8 mouse cellular contexts compared by ENCODE assay signal in the genomic region with DNA sequence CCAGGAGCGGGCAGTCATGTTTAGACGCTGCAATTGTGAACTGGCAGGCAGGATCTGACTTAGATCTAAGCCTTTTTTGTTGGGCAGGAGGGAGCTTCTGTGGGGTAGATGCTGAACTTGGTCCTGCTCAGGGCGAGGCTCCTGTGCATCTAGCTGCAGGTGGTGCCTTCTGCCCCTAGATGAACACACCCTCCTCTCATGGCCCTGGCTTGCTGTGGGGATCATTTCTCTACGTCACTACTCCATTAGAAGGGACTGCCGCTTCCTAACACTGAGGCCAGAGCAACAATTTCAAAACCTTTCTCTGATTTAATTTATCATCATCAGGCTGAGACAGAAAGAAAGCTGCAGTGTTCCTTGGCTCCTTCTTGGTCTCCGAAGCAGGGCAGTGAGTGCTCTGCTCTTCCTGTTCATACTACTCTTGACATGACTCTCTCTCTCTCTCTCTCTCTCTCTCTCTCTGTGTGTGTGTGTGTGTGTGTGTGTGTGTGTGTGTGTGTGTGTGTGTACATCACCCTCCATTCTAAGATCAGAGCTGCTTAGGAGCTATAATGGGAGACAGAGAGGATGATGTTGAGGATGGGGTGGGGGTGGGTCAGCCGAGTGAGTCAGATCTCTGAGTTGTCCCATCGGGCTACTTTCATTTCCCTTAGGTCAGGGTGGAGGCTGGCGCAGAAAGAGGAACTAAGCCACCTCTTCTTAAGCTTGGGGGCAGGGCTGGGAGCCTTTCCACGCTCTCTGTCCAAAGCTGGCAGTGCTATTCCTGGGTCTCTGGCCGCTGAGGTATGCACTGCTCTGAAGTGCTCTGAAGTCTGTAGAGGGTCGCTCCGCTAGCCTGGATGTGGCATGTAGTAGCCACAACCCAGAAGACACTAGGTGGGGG. TPM values are rescaled to one million over a fixed set of nuclear protein-coding genes. Genes with fewer than 3 reads are reported as not detected.
A peak's percentile ranks its signal among the peaks of the same experiment; 100 is the strongest.
DNase-seq lines count a peak whose midpoint lies in the region; ATAC-seq and TF ChIP-seq lines count a peak whose summit lies in the region.

No protein-coding gene starts in this region.

- no peak for TF ChIP-seq CTCF in gastrocnemius, adult 2 months (IDR thresholded peaks at IDR 0.05)

- H3K4me3 ChIP-seq in gastrocnemius, adult 2 months, result peak overlapping the region; percentile 86
- peak overlapping the region; percentile 91 for H3K4me3 ChIP-seq in megakaryocyte, embryonic 14.5 days (replicated peaks)

- H3K9me3 ChIP-seq in megakaryocyte, embryonic 14.5 days, result no peaks in the 10 kb centered on the region

- H3K27me3 ChIP-seq in megakaryocyte, embryonic 14.5 days (replicated peaks), result peaks cover 63% of the 10 kb centered on the region

- peak; percentile 83 to 86 for ATAC-seq in hematopoietic stem cell, adult 5-6 weeks (replicated peaks in 1 of 2; ENCODE audit: insufficient read depth in 1 of 2, low FRiP score in 2 of 2, low TSS enrichment in 1 of 2, low read depth in 1 of 2, poor library complexity in 2 of 2, severe bottlenecking in 2 of 2)

- intact Hi-C loops in gastrocnemius, adult 2 months (cut with DNase I), result no loop called here

- H3K36me3 ChIP-seq in megakaryocyte, embryonic 14.5 days (replicated peaks; ENCODE audit: low read length), result peaks cover 2% of the 10 kb centered on the region

- peak; percentile 54 for DNase-seq in gastrocnemius, adult 2 months
- no peak for DNase-seq in gastrocnemius, adult 8-10 months (ENCODE audit: low spot score in 2 of 2)
- peak; percentile 45 for DNase-seq in ES-CJ7 (ENCODE audit: low read depth, low spot score)
- DNase-seq in ovary, postnatal 36 days (ENCODE audit: low spot score), result no peak
- no peak for DNase-seq in cerebellum, postnatal 4 days (ENCODE audit: low spot score in 2 of 2)
- no peak for DNase-seq in cerebellum, postnatal 36 days

- H3K4me1 ChIP-seq in megakaryocyte, embryonic 14.5 days, result peaks cover 53% of the 10 kb centered on the region

- H3K27ac ChIP-seq in gastrocnemius, adult 2 months, result peak overlapping the region; percentile 46; the same call in 1 of the 2 replicates

RNA-seq across cellular contexts. Expression of a gene that starts 2.4 kb away (rescaled TPM):
- total RNA-seq in gastrocnemius, adult 2 months (2021), result 1 to 10 TPM; 1.1 to 3.8 TPM
- 1 to 10 TPM; 1.0 to 3.1 (median 1.7) TPM for total RNA-seq in gastrocnemius, adult 8-10 months (2022)
- 19.3 and 23.7 TPM in 2 replicates for total RNA-seq in hematopoietic stem cell, adult 5-6 weeks (2017)
- polyA plus RNA-seq in megakaryocyte, embryonic 14.5 days (2012; ENCODE audit: insufficient read depth, low replicate concordance), result 7.5 and 22.4 TPM in 2 replicates

RNA-seq across cellular contexts. Expression of a gene that starts 21.1 kb away (rescaled TPM):
- total RNA-seq in gastrocnemius, adult 2 months (2021), result 1 to 10 TPM; 3.8 to 4.0 TPM
- total RNA-seq in gastrocnemius, adult 8-10 months (2022), result 1 to 10 TPM; 2.2 to 6.0 (median 4.4) TPM
- total RNA-seq in hematopoietic stem cell, adult 5-6 weeks (2017), result not detected in 2 replicates
- polyA plus RNA-seq in megakaryocyte, embryonic 14.5 days (2012; ENCODE audit: insufficient read depth, low replicate concordance), result 0.35 TPM in 1 of 2 replicates, not detected in the other

RNA-seq across cellular contexts. Expression of a gene that starts 57.6 kb away (rescaled TPM):
- not detected for total RNA-seq in gastrocnemius, adult 2 months (2021)
- not detected for total RNA-seq in gastrocnemius, adult 8-10 months (2022)
- 3.4 TPM in 1 of 2 replicates, not detected in the other for total RNA-seq in hematopoietic stem cell, adult 5-6 weeks (2017)
- 0.29 TPM in 1 of 2 replicates, not detected in the other for polyA plus RNA-seq in megakaryocyte, embryonic 14.5 days (2012; ENCODE audit: insufficient read depth, low replicate concordance)

Comparison
In these comparisons a context has a peak if more than half of its experiments do, and no peak if none do; other contexts are left out.
1. DNase-seq: peak in gastrocnemius, adult 2 months (single experiment) and ES-CJ7 (single experiment); none in gastrocnemius, adult 8-10 months (0 of 2), ovary, postnatal 36 days (single experiment), cerebellum, postnatal 4 days (0 of 2) and cerebellum, postnatal 36 days (0 of 2).